Mouse (Mus musculus): ENCODE results near the gene Camk1d. TPM values are rescaled to one million over a fixed set of nuclear protein-coding genes. Genes with fewer than 3 reads are reported as not detected.
"Not testable (repeated sequence)": the region's sequence is repeated elsewhere in the genome, so short reads cannot be mapped to it uniquely, and the experiment has no call there.

Camk1d gene
- polyA plus RNA-seq, 1 experiment = 13.2 TPM

- H3K27me3 ChIP-seq (ENCODE audit: control insufficient read depth, insufficient read depth, low read length) = no peaks in the 10 kb centered on the region
- H3K27ac ChIP-seq (ENCODE audit: control insufficient read depth, insufficient read depth, low read length) = no peak overlapping the region
- no peak overlapping the region for H3K4me3 ChIP-seq (ENCODE audit: control insufficient read depth, insufficient read depth, low read length)
- H3K4me1 ChIP-seq (replicated peaks; ENCODE audit: control insufficient read depth, insufficient read depth, low read length) = no peaks in the 10 kb centered on the region
- DNase-seq = no peak
- no peak for TF ChIP-seq CTCF (IDR thresholded peaks at IDR 0.05; ENCODE audit: borderline replicate concordance, control insufficient read depth, extremely low read depth, insufficient read depth, low read length, poor library complexity)
- no peak for TF ChIP-seq POLR2A (IDR thresholded peaks at IDR 0.05; ENCODE audit: control insufficient read depth, extremely low read depth, insufficient read depth, low read length, poor library complexity)
- 95% methylated on average over 3 of the region's 3 CpGs for WGBS
- H3K36me3 ChIP-seq (ENCODE audit: control insufficient read depth, insufficient read depth, low read length) = no peaks in the 10 kb centered on the region
Observed at GRCm38 (mm10) chr2:5553264-5553663, 161.1 kb downstream of the Camk1d start.

GRCm38 (mm10) chr2:5551758-5552255 is 162.5 kb downstream of the Camk1d start:
- Histone ChIP-seq H3K27ac (ENCODE audit: control insufficient read depth, insufficient read depth, low read length) (no peak overlapping the region), H3K27me3 (ENCODE audit: control insufficient read depth, insufficient read depth, low read length) (no peaks in the 10 kb centered on the region), H3K36me3 (ENCODE audit: control insufficient read depth, insufficient read depth, low read length) (no peaks in the 10 kb centered on the region), H3K4me1 (replicated peaks; ENCODE audit: control insufficient read depth, insufficient read depth, low read length) (no peaks in the 10 kb centered on the region), H3K4me3 (ENCODE audit: control insufficient read depth, insufficient read depth, low read length) (no peak overlapping the region)
- 79% methylated on average over 5 of the region's 5 CpGs for WGBS
- no peak for DNase-seq
- TF ChIP-seq CTCF (IDR thresholded peaks at IDR 0.05; ENCODE audit: borderline replicate concordance, control insufficient read depth, extremely low read depth, insufficient read depth, low read length, poor library complexity) (no peak), POLR2A (IDR thresholded peaks at IDR 0.05; ENCODE audit: control insufficient read depth, extremely low read depth, insufficient read depth, low read length, poor library complexity) (no peak)

GRCm38 (mm10) chr2:5549334-5549733 is 165.0 kb downstream of the Camk1d start:
- Histone ChIP-seq H3K4me3 (ENCODE audit: control insufficient read depth, insufficient read depth, low read length) (no peak overlapping the region), H3K27me3 (ENCODE audit: control insufficient read depth, insufficient read depth, low read length) (no peaks in the 10 kb centered on the region), H3K27ac (ENCODE audit: control insufficient read depth, insufficient read depth, low read length) (no peak overlapping the region), H3K36me3 (ENCODE audit: control insufficient read depth, insufficient read depth, low read length) (no peaks in the 10 kb centered on the region), H3K4me1 (replicated peaks; ENCODE audit: control insufficient read depth, insufficient read depth, low read length) (no peaks in the 10 kb centered on the region)
- 93% methylated on average over 2 of the region's 2 CpGs for WGBS
- no peak for TF ChIP-seq CTCF (IDR thresholded peaks at IDR 0.05; ENCODE audit: borderline replicate concordance, control insufficient read depth, extremely low read depth, insufficient read depth, low read length, poor library complexity)
- no peak for TF ChIP-seq POLR2A (IDR thresholded peaks at IDR 0.05; ENCODE audit: control insufficient read depth, extremely low read depth, insufficient read depth, low read length, poor library complexity)
- no peak for DNase-seq

GRCm38 (mm10) chr2:5548872-5549271 is 165.4 kb downstream of the Camk1d start:
- Histone ChIP-seq H3K27me3 (ENCODE audit: control insufficient read depth, insufficient read depth, low read length) (no peaks in the 10 kb centered on the region), H3K4me1 (replicated peaks; ENCODE audit: control insufficient read depth, insufficient read depth, low read length) (no peaks in the 10 kb centered on the region), H3K27ac (ENCODE audit: control insufficient read depth, insufficient read depth, low read length) (no peak overlapping the region), H3K36me3 (ENCODE audit: control insufficient read depth, insufficient read depth, low read length) (no peaks in the 10 kb centered on the region), H3K4me3 (ENCODE audit: control insufficient read depth, insufficient read depth, low read length) (no peak overlapping the region)
- TF ChIP-seq POLR2A (IDR thresholded peaks at IDR 0.05; ENCODE audit: control insufficient read depth, extremely low read depth, insufficient read depth, low read length, poor library complexity) (no peak), CTCF (IDR thresholded peaks at IDR 0.05; ENCODE audit: borderline replicate concordance, control insufficient read depth, extremely low read depth, insufficient read depth, low read length, poor library complexity) (no peak)
- DNase-seq = no peak
- 99% methylated on average over 4 of the region's 4 CpGs for WGBS

GRCm38 (mm10) chr2:5540870-5541269 is 173.4 kb downstream of the Camk1d start:
- WGBS = 93% methylated on average over 3 of the region's 3 CpGs
- H3K27me3 ChIP-seq (ENCODE audit: control insufficient read depth, insufficient read depth, low read length) = no peaks in the 10 kb centered on the region
- TF ChIP-seq POLR2A (IDR thresholded peaks at IDR 0.05; ENCODE audit: control insufficient read depth, extremely low read depth, insufficient read depth, low read length, poor library complexity) (no peak), CTCF (IDR thresholded peaks at IDR 0.05; ENCODE audit: borderline replicate concordance, control insufficient read depth, extremely low read depth, insufficient read depth, low read length, poor library complexity) (no peak)

GRCm38 (mm10) chr2:5539894-5540293 is 174.4 kb downstream of the Camk1d start:
- H3K4me3 ChIP-seq (ENCODE audit: control insufficient read depth, insufficient read depth, low read length); H3K4me1 ChIP-seq (replicated peaks; ENCODE audit: control insufficient read depth, insufficient read depth, low read length); H3K27me3 ChIP-seq (ENCODE audit: control insufficient read depth, insufficient read depth, low read length); DNase-seq; H3K36me3 ChIP-seq (ENCODE audit: control insufficient read depth, insufficient read depth, low read length); H3K27ac ChIP-seq (ENCODE audit: control insufficient read depth, insufficient read depth, low read length): not testable (repeated sequence)
- WGBS = 91% methylated on average over 3 of the region's 3 CpGs

More at GRCm38 (mm10) chr2:5540870-5541269, 173.4 kb downstream of the Camk1d start:
- H3K4me1 ChIP-seq (replicated peaks; ENCODE audit: control insufficient read depth, insufficient read depth, low read length) = no peaks in the 10 kb centered on the region
- H3K27ac ChIP-seq (ENCODE audit: control insufficient read depth, insufficient read depth, low read length) = no peak overlapping the region
- H3K4me3 ChIP-seq (ENCODE audit: control insufficient read depth, insufficient read depth, low read length) = no peak overlapping the region
- no peaks in the 10 kb centered on the region for H3K36me3 ChIP-seq (ENCODE audit: control insufficient read depth, insufficient read depth, low read length)
- no peak for DNase-seq

- H3K4me1 ChIP-seq (replicated peaks; ENCODE audit: control insufficient read depth, insufficient read depth, low read length) = no peaks in the 10 kb centered on the region
- TF ChIP-seq CTCF (IDR thresholded peaks at IDR 0.05; ENCODE audit: borderline replicate concordance, control insufficient read depth, extremely low read depth, insufficient read depth, low read length, poor library complexity) = no peak
- TF ChIP-seq POLR2A (IDR thresholded peaks at IDR 0.05; ENCODE audit: control insufficient read depth, extremely low read depth, insufficient read depth, low read length, poor library complexity) = no peak
- no peak overlapping the region for H3K27ac ChIP-seq (ENCODE audit: control insufficient read depth, insufficient read depth, low read length)
- DNase-seq = no peak
- H3K4me3 ChIP-seq (ENCODE audit: control insufficient read depth, insufficient read depth, low read length) = no peak overlapping the region
- no peaks in the 10 kb centered on the region for H3K27me3 ChIP-seq (ENCODE audit: control insufficient read depth, insufficient read depth, low read length)
- 88% methylated on average over 2 of the region's 2 CpGs for WGBS
- H3K36me3 ChIP-seq (ENCODE audit: control insufficient read depth, insufficient read depth, low read length) = no peaks in the 10 kb centered on the region
Observed at GRCm38 (mm10) chr2:5533868-5534267, 180.4 kb downstream of the Camk1d start.
